Comparison of ENCODE assay signal across 8 mouse cellular contexts in genomic region chr16:55966212-55966871, GRCm38 (mm10). TPM values are rescaled to one million over a fixed set of nuclear protein-coding genes. Genes with fewer than 3 reads are reported as not detected.
DNase-seq lines count a peak whose midpoint lies in the region; ATAC-seq lines count a peak whose summit lies in the region.

Gene Rpl24, plus strand, starts transcription at chr16:55966275.

- intact Hi-C loops in gastrocnemius, postnatal 14 days (cut with DNase I; ENCODE audit: low total_unique reads): no loop called here
- intact Hi-C loops in left cerebral cortex, postnatal 10 days (cut with DNase I): no loop called here

- peak; percentile 97 for DNase-seq in adipocyte (ENCODE audit: low spot score)
- DNase-seq in embryo, embryonic 10 days (ENCODE audit: low spot score): peak; percentile 95
- DNase-seq in gastrocnemius, postnatal 14 days: peak; percentile 93
- DNase-seq in left cerebral cortex, postnatal 10 days (ENCODE audit: extremely low spot score in 1 of 2, low spot score in 2 of 2): peak; percentile 96 to 97
- peak; percentile 96 for DNase-seq in right cerebral cortex, postnatal 25 days
- peak; percentile 89 to 97 for DNase-seq in urinary bladder, postnatal 4 days (ENCODE audit: low spot score in 2 of 2)

- peak; percentile 87 for ATAC-seq in inflammation-experienced regulatory T-cells, adult 6 months
- peak; percentile 87 for ATAC-seq in megakaryocyte-erythroid progenitor cell, adult 5-6 weeks (replicated peaks; ENCODE audit: low FRiP score, low TSS enrichment, poor library complexity, severe bottlenecking)

RNA-seq across cellular contexts. Expression of gene Rpl24, which starts in this region (rescaled TPM):
- 100 to 1,000 TPM; 648 to 762 TPM for total RNA-seq in gastrocnemius, postnatal 14 days (2021)
- polyA plus RNA-seq in inflammation-experienced regulatory T-cells, adult 6 months (2017; shearing (Covaris generic)): 1,000 to 10,000 TPM; 1,415 to 2,046 (median 1,545) TPM
- 100 to 1,000 TPM; 397 to 401 TPM for total RNA-seq in left cerebral cortex, postnatal 10 days (2021)
- 2,115 and 2,210 TPM in 2 replicates for total RNA-seq in megakaryocyte-erythroid progenitor cell, adult 5-6 weeks (2014; fragmentation: Nextera tagmentation)
- total RNA-seq in megakaryocyte-erythroid progenitor cell, adult 5-6 weeks (2017): 2,337 and 2,464 TPM in 2 replicates

Comparison
In these comparisons a context has a peak if more than half of its experiments do, and no peak if none do; other contexts are left out.
1. Peak in every context shown above with its lines: DNase-seq and ATAC-seq.